Mouse (Mus musculus) testis, adult 2 months (tissue): ENCODE measurements at regions not wholly inside any gene's neighbourhood (a gene's known extent, or its start where the extent isn't known, plus 50 kb on each side); places are given as distances from the start of the nearest gene placed in this dataset.
A peak's percentile ranks its signal among the peaks of the same experiment; 100 is the strongest.

Experiments used
- H3K27ac ChIP-seq: fragments of 200-500 bp; 2 replicates; pipeline ENCODE4 v1.5.1; 2012; ENCODE audit warnings: low read depth, low read length; ENCODE audit not compliant: control insufficient read depth, insufficient read depth
- H3K27me3 ChIP-seq: fragments of 200-500 bp; 2 replicates; pipeline ENCODE4 v1.6.1; 2012; ENCODE audit warnings: mild to moderate bottlenecking, low read length, moderate library complexity; ENCODE audit not compliant: control insufficient read depth, insufficient read depth
- H3K36me3 ChIP-seq: fragments of 200-500 bp; 2 replicates; pipeline ENCODE4 v1.6.1; 2012; ENCODE audit warnings: mild to moderate bottlenecking, low read length; ENCODE audit not compliant: control insufficient read depth, insufficient read depth
- H3K4me1 ChIP-seq: fragments of 200-500 bp; 2 replicates; pipeline ENCODE4 v1.6.1; 2012; ENCODE audit warnings: low read length; ENCODE audit not compliant: control insufficient read depth, insufficient read depth
- H3K4me3 ChIP-seq: fragments of 200-500 bp; 2 replicates; pipeline ENCODE4 v1.5.1; 2012; ENCODE audit warnings: low read depth, mild to moderate bottlenecking, low read length, moderate library complexity, mixed read lengths; ENCODE audit not compliant: control insufficient read depth
- CTCF ChIP-seq: fragments of 200-500 bp; IDR thresholded peaks from 2 replicates; pipeline ENCODE4 v1.5.1; 2012; ENCODE audit warnings: low read depth, mild to moderate bottlenecking, inconsistent platforms, low read length, moderate library complexity; ENCODE audit not compliant: control insufficient read depth, insufficient read depth, insufficient replicate concordance
- POLR2A ChIP-seq: fragments of 200-500 bp; IDR thresholded peaks from 2 replicates; pipeline ENCODE4 v1.6.1; 2012; ENCODE audit warnings: low read depth, mild to moderate bottlenecking, inconsistent platforms, low read length, moderate library complexity; ENCODE audit not compliant: control insufficient read depth

DNA sequence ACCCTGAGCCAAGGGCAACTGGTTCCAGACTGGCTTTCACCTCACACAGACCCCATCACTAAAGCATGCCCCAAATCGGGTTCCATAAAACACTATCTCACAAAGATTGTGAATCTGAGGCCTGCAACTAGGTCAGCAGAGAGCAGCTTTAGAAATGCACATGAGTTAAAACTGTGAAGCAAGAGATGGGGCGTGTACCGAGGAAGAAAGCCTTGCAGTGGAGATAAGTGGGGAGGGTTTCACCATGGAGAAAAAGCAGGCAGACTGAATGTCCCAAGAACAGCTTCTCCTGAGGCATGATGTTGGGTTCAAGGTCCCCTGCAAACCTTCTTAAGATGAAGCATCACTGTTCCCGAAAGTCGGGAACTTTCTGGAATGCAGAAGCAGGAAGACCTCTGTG is 77.7 kb upstream of the Cited2 start:
- Histone ChIP-seq H3K36me3 (no peaks in the 10 kb centered on the region), H3K4me3 (no peak overlapping the region), H3K4me1 (no peaks in the 10 kb centered on the region), H3K27ac (no peak overlapping the region), H3K27me3 (no peaks in the 10 kb centered on the region)
- TF ChIP-seq CTCF = no peak
- no peak for TF ChIP-seq POLR2A

DNA sequence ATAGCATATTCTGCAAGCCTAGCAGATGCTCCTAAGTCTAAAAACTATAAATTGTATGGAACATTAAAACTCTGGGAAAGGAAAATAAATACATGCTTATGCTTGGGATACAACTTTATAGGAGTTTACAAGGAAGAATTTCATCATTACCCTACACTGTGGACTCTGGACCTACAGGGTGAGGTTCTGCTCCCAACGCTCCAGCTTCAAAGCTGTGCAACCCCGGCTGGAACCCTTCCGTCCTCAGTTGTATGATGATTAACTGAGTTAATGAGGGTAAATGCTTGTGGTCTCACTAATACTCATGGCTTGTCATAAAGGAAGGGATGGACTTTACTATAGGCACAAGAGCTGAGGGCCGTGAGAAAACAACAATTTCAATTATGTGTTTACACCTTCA is 76.6 kb upstream of the Cited2 start:
- H3K27ac ChIP-seq = no peak overlapping the region
- H3K4me1 ChIP-seq = no peaks in the 10 kb centered on the region
- H3K4me3 ChIP-seq = no peak overlapping the region
- H3K27me3 ChIP-seq = no peaks in the 10 kb centered on the region
- H3K36me3 ChIP-seq = no peaks in the 10 kb centered on the region
- TF ChIP-seq POLR2A (no peak), CTCF (no peak)

DNA sequence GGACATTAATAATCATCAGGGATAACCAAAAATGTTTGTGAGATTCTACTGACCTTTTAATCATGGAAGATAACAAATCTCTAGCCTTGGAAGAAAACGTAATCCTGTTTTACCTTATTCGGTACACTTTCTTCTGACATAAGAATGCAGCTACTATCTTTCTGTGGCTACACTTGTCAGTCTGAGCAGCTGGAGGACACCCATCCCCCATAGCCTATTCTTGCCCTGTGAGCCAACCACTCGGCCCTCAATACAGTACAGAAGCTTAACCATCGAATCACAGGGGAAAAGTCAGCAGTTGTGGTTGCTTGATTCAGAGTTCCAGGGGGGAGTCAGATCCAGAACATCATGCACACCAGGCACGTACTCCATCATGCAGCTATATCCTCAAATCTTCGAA is 74.9 kb upstream of the Cited2 start:
- TF ChIP-seq CTCF = no peak
- TF ChIP-seq POLR2A = no peak
- no peaks in the 10 kb centered on the region for H3K27me3 ChIP-seq
- no peak overlapping the region for H3K4me3 ChIP-seq

DNA sequence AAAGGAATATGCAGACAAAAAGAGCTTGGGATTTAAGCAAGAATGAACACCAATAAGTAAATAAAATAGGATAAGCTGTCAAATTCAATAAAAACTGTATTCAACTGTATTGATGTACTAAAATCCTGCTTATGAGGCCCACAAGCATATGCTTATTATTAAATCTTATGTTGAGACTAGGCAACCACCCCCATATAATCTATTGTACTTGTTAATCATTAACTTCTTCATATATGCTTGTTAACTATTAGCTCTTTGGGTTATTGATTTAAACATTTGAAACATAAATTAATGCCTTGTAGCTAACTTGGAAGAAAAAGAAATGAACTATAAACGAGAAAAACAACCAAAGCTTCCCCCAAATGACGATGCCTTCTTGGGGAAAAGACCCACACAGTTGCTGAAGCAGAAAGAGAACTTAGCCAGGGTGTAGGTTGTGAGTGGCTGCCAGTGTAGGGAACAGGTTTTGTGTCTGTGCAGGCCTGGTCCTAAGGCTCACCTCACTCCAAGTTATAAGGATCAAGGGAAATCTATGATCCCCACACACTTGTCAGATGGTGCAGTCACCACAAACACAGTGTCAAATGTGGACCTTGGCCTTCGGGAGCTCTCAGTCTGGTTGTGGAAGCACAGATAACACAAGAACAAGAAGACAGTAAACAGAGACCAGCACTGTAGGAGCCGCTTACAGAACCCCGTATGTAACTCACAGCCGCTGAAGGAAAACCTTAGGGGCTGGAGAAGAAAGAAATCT is 71.8 kb upstream of the Cited2 start:
- no peak overlapping the region for H3K4me3 ChIP-seq
- H3K36me3 ChIP-seq = no peaks in the 10 kb centered on the region
- TF ChIP-seq POLR2A = no peak
- no peak for TF ChIP-seq CTCF
- no peaks in the 10 kb centered on the region for H3K27me3 ChIP-seq
- H3K27ac ChIP-seq = peak overlapping the region; percentile 3; the same call in 1 of the 2 replicates
- no peaks in the 10 kb centered on the region for H3K4me1 ChIP-seq

More for the DNA sequence above, 74.9 kb upstream of the Cited2 start:
- H3K4me1 ChIP-seq = no peaks in the 10 kb centered on the region
- no peaks in the 10 kb centered on the region for H3K36me3 ChIP-seq
- no peak overlapping the region for H3K27ac ChIP-seq

DNA sequence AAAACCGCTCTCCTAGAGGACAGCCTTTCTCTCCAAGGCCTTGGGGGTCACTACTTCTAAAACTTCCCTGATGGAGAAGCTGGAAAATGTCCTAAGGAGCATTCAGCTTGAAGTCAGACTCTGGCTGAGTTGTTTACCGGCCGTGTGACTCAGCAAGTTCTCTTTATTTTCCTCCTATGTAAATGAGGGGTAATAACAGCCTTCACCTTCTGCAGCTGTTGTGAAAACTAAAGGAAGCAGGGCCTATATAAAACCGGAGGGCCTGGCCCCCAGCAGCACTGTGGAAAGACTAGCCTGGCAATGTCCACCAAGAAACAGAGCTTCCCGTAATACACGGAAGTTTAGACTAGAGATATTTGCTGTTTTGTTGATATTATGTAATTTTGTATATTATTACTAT is 69.7 kb upstream of the Cited2 start:
- Histone ChIP-seq H3K27ac (no peak overlapping the region), H3K4me1 (no peaks in the 10 kb centered on the region), H3K36me3 (no peaks in the 10 kb centered on the region), H3K27me3 (no peaks in the 10 kb centered on the region), H3K4me3 (no peak overlapping the region)
- no peak for TF ChIP-seq POLR2A
- TF ChIP-seq CTCF = no peak

DNA sequence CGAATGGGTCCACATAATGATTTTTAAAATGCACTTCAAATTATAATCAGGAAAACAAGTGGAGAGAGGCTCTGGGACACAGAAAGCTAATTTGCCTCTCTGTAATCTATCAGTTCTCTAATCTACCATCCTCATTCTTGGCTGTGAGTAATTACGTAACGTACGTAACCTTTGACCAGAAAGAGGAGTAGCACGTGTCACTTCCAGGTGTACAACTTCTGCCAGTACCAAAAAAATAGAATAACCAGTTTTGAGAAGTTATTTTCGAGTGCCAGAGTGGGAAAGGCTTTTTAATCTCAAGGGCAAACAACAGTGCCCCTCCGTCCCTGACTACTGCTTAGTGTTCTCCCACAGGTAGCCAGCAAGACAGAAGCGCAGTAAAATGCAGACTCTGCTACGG is 69.2 kb upstream of the Cited2 start:
- H3K27me3 ChIP-seq = no peaks in the 10 kb centered on the region
- H3K36me3 ChIP-seq = no peaks in the 10 kb centered on the region
- no peak overlapping the region for H3K4me3 ChIP-seq
- TF ChIP-seq POLR2A (no peak), CTCF (no peak)
- H3K4me1 ChIP-seq = no peaks in the 10 kb centered on the region
- H3K27ac ChIP-seq = no peak overlapping the region

DNA sequence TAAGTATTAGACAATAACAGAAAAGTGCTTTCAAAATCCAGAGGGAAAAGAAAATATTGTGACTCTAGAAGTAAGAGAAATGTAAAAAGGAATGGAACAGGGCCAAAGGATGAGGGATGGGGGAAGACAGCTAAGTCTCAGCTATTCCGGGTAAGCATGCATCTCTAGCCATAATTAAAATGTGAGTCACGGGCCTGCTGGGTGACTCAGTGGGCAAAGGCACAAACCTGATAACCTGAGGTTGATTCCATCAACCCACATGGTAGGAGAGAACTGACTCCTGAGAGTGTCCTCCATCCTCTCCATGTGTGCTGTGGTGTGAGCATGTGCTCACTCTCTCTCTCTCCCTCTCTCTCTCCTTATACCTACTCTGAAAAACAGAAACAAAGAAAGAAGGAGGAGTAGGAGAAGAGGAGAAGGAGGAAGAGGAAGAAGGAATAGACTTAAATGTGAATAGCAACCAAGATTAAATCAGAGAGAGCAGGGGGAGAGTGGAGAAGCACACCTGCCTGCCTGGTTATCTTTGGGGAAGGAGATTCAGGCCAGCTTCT is 68.6 kb upstream of the Cited2 start:
- TF ChIP-seq POLR2A = no peak
- no peak for TF ChIP-seq CTCF
- no peaks in the 10 kb centered on the region for H3K36me3 ChIP-seq
- no peak overlapping the region for H3K4me3 ChIP-seq
- no peaks in the 10 kb centered on the region for H3K4me1 ChIP-seq
- H3K27ac ChIP-seq = no peak overlapping the region
- no peaks in the 10 kb centered on the region for H3K27me3 ChIP-seq
